Mouse (Mus musculus): Measurements from ENCODE around the gene Samd9l. TPM values are rescaled to one million over a fixed set of nuclear protein-coding genes. Genes with fewer than 3 reads are reported as not detected.
"Not testable (repeated sequence)": the region's sequence is repeated elsewhere in the genome, so short reads cannot be mapped to it uniquely, and the experiment has no call there.

The Samd9l gene
- polyA plus RNA-seq (2015; fragmentation: Nextera tagmentation; extraction: Ambion mirVana) = 8.3 and 9.6 TPM in 2 replicates

GRCm38 (mm10) chr6:3399340-3400068 lies at the start of gene Samd9l:
Gene Samd9l (minus strand): TSS chr6:3399572.
- ATAC-seq (ENCODE audit: low read depth) = peak; percentile 47; the same call in 1 of the 2 replicates
- H3K9ac ChIP-seq (ENCODE audit: low read length) = peak within 1 kb of the TSS; percentile 51
- H3K27me3 ChIP-seq (ENCODE audit: control insufficient read depth, insufficient read depth, low read depth, low read length); H3K36me3 ChIP-seq (ENCODE audit: control insufficient read depth, insufficient read depth, low read length); H3K9me3 ChIP-seq (ENCODE audit: control insufficient read depth, low read length); H3K4me1 ChIP-seq (replicated peaks; ENCODE audit: control insufficient read depth, insufficient read depth, low read length); H3K27ac ChIP-seq (ENCODE audit: low read length): not testable (repeated sequence)
- WGBS = 35% methylated on average over 4 of the region's 4 CpGs
- peak within 1 kb of the TSS; percentile 44 for H3K4me3 ChIP-seq (ENCODE audit: low read length)
- H3K4me2 ChIP-seq (ENCODE audit: low read depth, low read length) = peak within 1 kb of the TSS; percentile 48

GRCm38 (mm10) chr6:3447404-3447803 lies 48.0 kb upstream of the Samd9l start:
- no peak overlapping the region for H3K4me3 ChIP-seq (ENCODE audit: low read length)
- WGBS = 4% methylated on average over 5 of the region's 5 CpGs
- H3K9me3 ChIP-seq (ENCODE audit: control insufficient read depth, low read length) = no peaks in the 10 kb centered on the region
- H3K9ac ChIP-seq (ENCODE audit: low read length) = no peak overlapping the region
- H3K27me3 ChIP-seq (ENCODE audit: control insufficient read depth, insufficient read depth, low read depth, low read length) = no peaks in the 10 kb centered on the region
- no peak overlapping the region for H3K4me2 ChIP-seq (ENCODE audit: low read depth, low read length)
- H3K4me1 ChIP-seq (replicated peaks; ENCODE audit: control insufficient read depth, insufficient read depth, low read length) = no peaks in the 10 kb centered on the region
- peak; percentile 76 for ATAC-seq (ENCODE audit: low read depth)
- no peaks in the 10 kb centered on the region for H3K36me3 ChIP-seq (ENCODE audit: control insufficient read depth, insufficient read depth, low read length)
- no peak overlapping the region for H3K27ac ChIP-seq (ENCODE audit: low read length)

- H3K9me3 ChIP-seq (ENCODE audit: control insufficient read depth, low read length) = no peaks in the 10 kb centered on the region
- H3K36me3 ChIP-seq (ENCODE audit: control insufficient read depth, insufficient read depth, low read length) = no peaks in the 10 kb centered on the region
- no peak overlapping the region for H3K4me2 ChIP-seq (ENCODE audit: low read depth, low read length)
- no peaks in the 10 kb centered on the region for H3K27me3 ChIP-seq (ENCODE audit: control insufficient read depth, insufficient read depth, low read depth, low read length)
- ATAC-seq (ENCODE audit: low read depth) = no peak
- H3K4me3 ChIP-seq (ENCODE audit: low read length) = no peak overlapping the region
- no peak overlapping the region for H3K9ac ChIP-seq (ENCODE audit: low read length)
- H3K4me1 ChIP-seq (replicated peaks; ENCODE audit: control insufficient read depth, insufficient read depth, low read length) = no peaks in the 10 kb centered on the region
- H3K27ac ChIP-seq (ENCODE audit: low read length) = no peak overlapping the region
- 11% methylated on average over 1 of the region's 1 CpGs for WGBS
Observed at GRCm38 (mm10) chr6:3443905-3444304, 44.5 kb upstream of the Samd9l start.

GRCm38 (mm10) chr6:3436087-3436486 lies 36.7 kb upstream of the Samd9l start:
- Histone ChIP-seq H3K27ac (ENCODE audit: low read length) (no peak overlapping the region), H3K9me3 (ENCODE audit: control insufficient read depth, low read length) (no peaks in the 10 kb centered on the region), H3K9ac (ENCODE audit: low read length) (no peak overlapping the region), H3K36me3 (ENCODE audit: control insufficient read depth, insufficient read depth, low read length) (no peaks in the 10 kb centered on the region), H3K4me3 (ENCODE audit: low read length) (no peak overlapping the region), H3K27me3 (ENCODE audit: control insufficient read depth, insufficient read depth, low read depth, low read length) (no peaks in the 10 kb centered on the region), H3K4me2 (ENCODE audit: low read depth, low read length) (no peak overlapping the region), H3K4me1 (replicated peaks; ENCODE audit: control insufficient read depth, insufficient read depth, low read length) (no peaks in the 10 kb centered on the region)
- ATAC-seq (ENCODE audit: low read depth) = no peak

GRCm38 (mm10) chr6:3430976-3431375 lies 31.6 kb upstream of the Samd9l start:
- not testable (repeated sequence) for H3K36me3 ChIP-seq (ENCODE audit: control insufficient read depth, insufficient read depth, low read length); H3K4me3 ChIP-seq (ENCODE audit: low read length); H3K4me1 ChIP-seq (replicated peaks; ENCODE audit: control insufficient read depth, insufficient read depth, low read length); H3K27me3 ChIP-seq (ENCODE audit: control insufficient read depth, insufficient read depth, low read depth, low read length); H3K27ac ChIP-seq (ENCODE audit: low read length); H3K4me2 ChIP-seq (ENCODE audit: low read depth, low read length); H3K9ac ChIP-seq (ENCODE audit: low read length); ATAC-seq (ENCODE audit: low read depth); H3K9me3 ChIP-seq (ENCODE audit: control insufficient read depth, low read length)
- 81% methylated on average over 2 of the region's 2 CpGs for WGBS

- Histone ChIP-seq H3K4me1 (replicated peaks; ENCODE audit: control insufficient read depth, insufficient read depth, low read length) (no peaks in the 10 kb centered on the region), H3K27me3 (ENCODE audit: control insufficient read depth, insufficient read depth, low read depth, low read length) (no peaks in the 10 kb centered on the region), H3K36me3 (ENCODE audit: control insufficient read depth, insufficient read depth, low read length) (no peaks in the 10 kb centered on the region), H3K9ac (ENCODE audit: low read length) (no peak overlapping the region), H3K4me2 (ENCODE audit: low read depth, low read length) (no peak overlapping the region), H3K9me3 (ENCODE audit: control insufficient read depth, low read length) (no peaks in the 10 kb centered on the region), H3K4me3 (ENCODE audit: low read length) (no peak overlapping the region), H3K27ac (ENCODE audit: low read length) (no peak overlapping the region)
- ATAC-seq (ENCODE audit: low read depth) = no peak
- 56% methylated on average over 1 of the region's 1 CpGs for WGBS
Observed at GRCm38 (mm10) chr6:3427047-3427446, 27.7 kb upstream of the Samd9l start.

GRCm38 (mm10) chr6:3425333-3425732 lies 26.0 kb upstream of the Samd9l start:
- not testable (repeated sequence) for H3K36me3 ChIP-seq (ENCODE audit: control insufficient read depth, insufficient read depth, low read length); H3K4me1 ChIP-seq (replicated peaks; ENCODE audit: control insufficient read depth, insufficient read depth, low read length); H3K27ac ChIP-seq (ENCODE audit: low read length); H3K4me3 ChIP-seq (ENCODE audit: low read length); H3K9ac ChIP-seq (ENCODE audit: low read length); H3K4me2 ChIP-seq (ENCODE audit: low read depth, low read length); H3K27me3 ChIP-seq (ENCODE audit: control insufficient read depth, insufficient read depth, low read depth, low read length); H3K9me3 ChIP-seq (ENCODE audit: control insufficient read depth, low read length)
- ATAC-seq (ENCODE audit: low read depth) = peak; percentile 76

- not testable (repeated sequence) for H3K27me3 ChIP-seq (ENCODE audit: control insufficient read depth, insufficient read depth, low read depth, low read length); H3K4me2 ChIP-seq (ENCODE audit: low read depth, low read length); H3K4me1 ChIP-seq (replicated peaks; ENCODE audit: control insufficient read depth, insufficient read depth, low read length); H3K36me3 ChIP-seq (ENCODE audit: control insufficient read depth, insufficient read depth, low read length); H3K27ac ChIP-seq (ENCODE audit: low read length); H3K4me3 ChIP-seq (ENCODE audit: low read length); H3K9me3 ChIP-seq (ENCODE audit: control insufficient read depth, low read length); H3K9ac ChIP-seq (ENCODE audit: low read length)
- peak; percentile 97 for ATAC-seq (ENCODE audit: low read depth)
- WGBS = no CpG with 5 or more reads among the region's 4 CpGs
Observed at GRCm38 (mm10) chr6:3424613-3425277, 25.4 kb upstream of the Samd9l start.

GRCm38 (mm10) chr6:3397182-3397906 lies 2.0 kb downstream of the Samd9l start:
- 75% methylated on average over 4 of the region's 7 CpGs for WGBS

More at GRCm38 (mm10) chr6:3397182-3397906, 2.0 kb downstream of the Samd9l start:
- peak overlapping the region; percentile 41 for H3K4me2 ChIP-seq (ENCODE audit: low read depth, low read length)
- 0 out of 2 replicates have a peak, but pooled peaks have one; percentile 29 for ATAC-seq (ENCODE audit: low read depth)
- H3K27me3 ChIP-seq (ENCODE audit: control insufficient read depth, insufficient read depth, low read depth, low read length); H3K4me3 ChIP-seq (ENCODE audit: low read length); H3K9me3 ChIP-seq (ENCODE audit: control insufficient read depth, low read length); H3K4me1 ChIP-seq (replicated peaks; ENCODE audit: control insufficient read depth, insufficient read depth, low read length); H3K36me3 ChIP-seq (ENCODE audit: control insufficient read depth, insufficient read depth, low read length); H3K27ac ChIP-seq (ENCODE audit: low read length); H3K9ac ChIP-seq (ENCODE audit: low read length): not testable (repeated sequence)
